Mouse (Mus musculus): ENCODE measurements around the gene Orai3.
"Not testable (repeated sequence)": the region's sequence is repeated elsewhere in the genome, so short reads cannot be mapped to it uniquely, and the experiment has no call there.

Orai3 gene

DNA sequence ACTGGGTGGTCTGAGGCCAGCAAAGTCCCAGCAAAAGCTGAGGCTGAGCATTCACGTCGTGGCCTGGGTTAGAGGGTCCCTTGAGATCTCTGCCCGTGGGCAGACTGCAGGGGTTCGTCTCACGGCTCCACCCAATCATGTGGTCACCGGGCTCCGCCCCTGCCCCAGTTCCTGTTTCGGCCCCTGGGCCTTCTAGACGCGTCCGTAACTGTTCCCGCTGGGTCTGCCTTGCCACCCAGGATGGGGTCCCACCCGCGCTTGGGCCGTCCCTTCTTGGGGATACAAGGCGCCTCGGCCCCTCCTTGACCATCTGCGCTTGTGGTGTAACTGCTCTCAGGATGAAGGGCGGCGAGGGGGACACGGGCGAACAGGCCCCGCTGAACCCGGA is at the start of gene Orai3:
TSS of gene Orai3 (plus strand) at position 165 of the 388 bp plus-strand sequence.
- peak; percentile 90 for DNase-seq (ENCODE audit: low spot score)

GRCm38 (mm10) chr7:127725490-127725889 is 44.1 kb upstream of the Orai3 start:
- no peak for DNase-seq (ENCODE audit: low spot score)

GRCm38 (mm10) chr7:127725924-127726323 is 43.7 kb upstream of the Orai3 start:
- DNase-seq (ENCODE audit: low spot score), result no peak

- no peak for DNase-seq (ENCODE audit: low spot score)
These were observed 41.7 kb upstream of the Orai3 start for GRCm38 (mm10) chr7:127727898-127728297.

GRCm38 (mm10) chr7:127730170-127730569 is 39.4 kb upstream of the Orai3 start:
- peak; percentile 68 for DNase-seq (ENCODE audit: low spot score)

DNA sequence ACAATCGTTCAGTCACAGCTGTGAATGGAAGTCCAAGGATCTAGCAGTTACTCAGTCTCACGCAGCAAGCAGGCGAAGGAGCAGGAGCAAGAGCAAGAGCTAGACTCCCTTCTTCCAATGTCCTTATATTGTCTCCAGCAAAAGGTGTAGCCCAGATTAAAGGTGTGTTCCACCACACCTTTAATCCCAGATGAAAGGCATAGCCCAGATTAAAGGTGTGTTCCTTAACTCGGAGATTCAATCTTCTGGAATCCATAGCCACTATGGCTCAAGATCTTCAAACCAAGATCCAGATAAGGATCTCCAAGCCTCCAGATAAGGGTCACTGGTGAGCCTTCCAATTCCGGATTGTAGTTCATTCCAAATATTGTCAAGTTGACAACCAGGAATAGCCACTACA is 37.5 kb upstream of the Orai3 start, which contains the start of gene Ctf2:
TSS of gene Ctf2 (minus strand) at position 101 of the 400 bp plus-strand sequence.
- not testable (repeated sequence) for DNase-seq (ENCODE audit: low spot score)

GRCm38 (mm10) chr7:127744366-127745045 is 25.1 kb upstream of the Orai3 start, which contains the start of gene Fbxl19:
Gene Fbxl19 (plus strand): TSS chr7:127744543.
- DNase-seq (ENCODE audit: low spot score), result peak; percentile 76

DNA sequence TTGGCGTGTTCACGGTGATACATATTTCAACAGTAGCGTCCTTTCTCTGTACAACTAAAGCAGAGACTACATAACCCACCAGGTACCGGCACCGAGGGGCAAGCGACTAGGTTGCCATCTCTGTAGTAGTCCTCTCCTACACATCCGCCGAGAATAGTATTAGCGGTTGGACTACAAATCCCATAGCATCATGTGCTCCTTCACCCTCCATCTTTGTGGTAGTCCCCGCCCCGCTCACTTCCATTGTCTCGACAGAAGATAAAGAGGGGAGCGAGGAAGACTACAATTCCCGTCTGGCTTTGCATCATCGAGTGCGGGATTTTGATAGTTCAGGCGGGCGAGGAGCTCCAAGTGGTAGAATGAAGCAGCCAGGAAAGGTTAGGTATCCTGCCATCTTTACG is 24.4 kb upstream of the Orai3 start:
- DNase-seq (ENCODE audit: low spot score), result peak; percentile 96

- peak; percentile 99 for DNase-seq (ENCODE audit: low spot score)
These were observed 23.7 kb upstream of the Orai3 start for GRCm38 (mm10) chr7:127745652-127746493.

GRCm38 (mm10) chr7:127746494-127747491 is 22.8 kb upstream of the Orai3 start:
- peak; percentile 91 for DNase-seq (ENCODE audit: low spot score)

GRCm38 (mm10) chr7:127747559-127748234 is 21.9 kb upstream of the Orai3 start:
- peak; percentile 73 for DNase-seq (ENCODE audit: low spot score)

DNA sequence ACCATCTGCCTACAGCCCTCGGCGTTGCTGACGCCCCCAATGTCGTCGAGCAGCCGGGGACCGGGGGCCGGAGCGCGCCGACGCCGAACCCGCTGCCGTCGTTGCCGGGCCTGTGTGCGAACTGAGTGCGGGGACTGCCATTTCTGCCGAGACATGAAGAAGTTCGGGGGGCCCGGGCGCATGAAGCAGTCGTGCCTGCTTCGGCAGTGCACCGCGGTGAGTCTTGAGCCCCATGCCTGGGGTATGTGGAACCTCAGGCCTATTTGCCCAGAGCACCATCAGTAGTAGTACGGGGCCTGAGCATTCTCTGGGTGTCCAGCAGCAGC is 21.4 kb upstream of the Orai3 start:
- no peak for DNase-seq (ENCODE audit: low spot score)

GRCm38 (mm10) chr7:127750131-127751127 is 19.2 kb upstream of the Orai3 start:
- no peak for DNase-seq (ENCODE audit: low spot score)

GRCm38 (mm10) chr7:127751619-127752018 is 18.0 kb upstream of the Orai3 start:
- peak; percentile 62 for DNase-seq (ENCODE audit: low spot score)

DNA sequence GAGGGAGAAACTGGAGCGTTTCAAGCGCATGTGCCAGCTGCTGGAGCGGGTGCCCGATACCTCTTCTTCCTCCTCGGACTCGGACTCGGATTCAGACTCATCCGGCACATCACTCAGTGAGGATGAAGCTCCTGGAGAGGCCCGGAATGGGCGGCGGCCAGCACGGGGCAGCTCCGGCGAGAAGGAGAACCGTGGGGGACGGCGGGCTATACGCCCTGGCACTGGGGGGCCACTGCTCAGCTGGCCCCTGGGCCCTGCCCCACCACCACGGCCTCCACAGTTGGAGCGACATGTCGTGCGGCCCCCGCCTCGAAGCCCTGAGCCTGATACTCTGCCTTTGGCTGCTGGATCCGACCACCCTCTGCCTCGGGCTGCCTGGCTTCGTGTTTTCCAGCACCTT is 17.5 kb upstream of the Orai3 start:
- no peak for DNase-seq (ENCODE audit: low spot score)

DNA sequence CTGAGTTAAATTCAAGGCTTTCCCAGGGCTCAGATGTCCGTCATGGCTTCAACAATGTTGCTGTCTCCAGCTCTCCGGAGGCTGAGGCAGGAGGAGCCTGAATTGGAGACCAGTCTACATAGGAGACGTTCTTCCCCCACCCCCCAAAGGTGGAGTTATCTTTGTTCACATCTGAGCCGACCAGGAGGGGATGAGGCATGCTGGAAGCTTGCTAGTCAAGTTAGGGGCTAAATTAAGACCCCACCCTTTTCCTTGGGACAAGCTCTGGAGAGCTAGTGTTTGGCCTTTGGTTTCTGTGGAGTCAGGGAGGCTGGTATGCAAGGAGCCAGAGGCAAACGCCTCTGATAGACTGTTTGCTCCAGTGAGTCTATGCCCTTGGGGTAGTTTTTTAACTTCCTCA is 16.5 kb upstream of the Orai3 start:
- no peak for DNase-seq (ENCODE audit: low spot score)

DNA sequence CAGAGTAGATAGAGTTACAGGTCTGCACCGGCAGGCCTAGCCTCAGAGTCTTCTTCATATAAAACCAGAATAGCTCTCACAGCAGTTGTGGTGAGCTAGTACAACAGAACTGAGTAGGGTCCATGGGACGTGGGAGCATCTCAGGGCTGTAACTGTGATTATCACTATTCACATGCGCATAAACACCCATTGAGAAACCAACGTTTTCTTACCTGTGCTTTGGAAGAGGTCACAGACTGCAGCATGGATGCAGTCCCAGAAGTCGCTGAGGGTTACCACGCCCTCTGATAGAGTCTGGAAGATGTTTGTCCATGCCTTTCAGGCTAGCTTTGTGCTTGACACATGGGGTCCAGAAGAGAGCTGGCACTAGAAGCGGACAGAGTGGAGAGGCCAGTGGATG is 15.9 kb upstream of the Orai3 start:
- no peak for DNase-seq (ENCODE audit: low spot score)

- no peak for DNase-seq (ENCODE audit: low spot score)
These were observed 9.9 kb upstream of the Orai3 start for GRCm38 (mm10) chr7:127759716-127760115.

GRCm38 (mm10) chr7:127760478-127760877 is 9.1 kb upstream of the Orai3 start:
- peak; percentile 62 for DNase-seq (ENCODE audit: low spot score)

- peak; percentile 66 for DNase-seq (ENCODE audit: low spot score)
These were observed 8.6 kb upstream of the Orai3 start for GRCm38 (mm10) chr7:127761026-127761425.
